Mouse (Mus musculus) cortical plate, adult 2 months (tissue): ENCODE results near the gene Spata31d1d.

Experiments used
- CTCF ChIP-seq: fragments of 200-500 bp; IDR thresholded peaks from 2 replicates; pipeline ENCODE4 v1.5.1; 2011; ENCODE audit warnings: mild to moderate bottlenecking, control low read depth, low read length; ENCODE audit not compliant: insufficient read depth; ENCODE audit errors: extremely low read depth
- POLR2A ChIP-seq: fragments of 200-500 bp; IDR thresholded peaks from 2 replicates; pipeline ENCODE4 v1.6.1; 2011; ENCODE audit warnings: mild to moderate bottlenecking, low read length, control low read depth; ENCODE audit not compliant: insufficient read depth; ENCODE audit errors: extremely low read depth

DNA sequence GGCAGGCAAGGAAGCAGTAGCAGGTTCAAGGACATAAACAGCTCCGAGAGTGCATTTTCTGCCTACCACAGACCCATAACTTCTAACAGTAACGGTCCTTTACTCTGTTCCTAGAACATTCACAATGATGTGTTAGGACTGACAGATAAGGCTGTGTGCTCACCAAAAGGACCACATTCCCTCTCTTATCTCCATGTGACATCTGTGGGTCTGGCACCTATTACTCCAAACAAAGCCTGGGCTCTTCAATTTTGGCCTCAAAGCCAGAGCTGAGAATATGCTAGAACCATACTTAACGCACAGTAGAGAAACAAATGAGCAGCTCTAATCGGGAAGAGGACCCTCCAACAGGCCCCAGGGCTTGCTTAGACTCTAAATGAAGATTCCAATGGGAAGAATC lies 51.6 kb downstream of the Spata31d1d start:
- TF ChIP-seq CTCF, result no peak
- TF ChIP-seq POLR2A, result no peak
